Mouse (Mus musculus): Measurements from ENCODE around the gene Krtap1-3.

DNA sequence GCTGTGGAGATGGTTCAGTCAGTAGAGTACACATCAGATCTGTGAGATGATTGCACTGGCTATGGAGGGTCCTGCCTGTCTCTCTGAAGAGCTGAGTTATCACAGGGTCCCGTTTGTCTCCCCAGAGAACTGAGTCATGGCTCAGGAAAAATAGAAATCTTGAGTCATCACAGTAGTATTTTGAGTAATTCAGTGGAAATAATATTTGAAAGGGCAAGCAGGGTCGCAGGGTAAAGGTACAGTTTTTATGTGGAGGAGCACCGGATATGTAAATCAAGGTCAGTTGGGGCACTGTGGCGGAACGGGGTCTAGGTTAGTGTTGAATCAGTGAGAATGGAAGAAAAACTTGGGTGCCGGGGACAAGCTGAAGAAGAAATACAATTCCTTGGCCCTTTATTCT lies 28.6 kb downstream of the Krtap1-3 start:
- TF ChIP-seq HCFC1 (IDR thresholded peaks at IDR 0.05; ENCODE audit: low read depth, low read length) (no peak), MEF2A (IDR thresholded peaks at IDR 0.05; ENCODE audit: extremely low read depth, insufficient replicate concordance, low read depth, low read length, poor library complexity, severe bottlenecking) (no peak), CHD2 (IDR thresholded peaks at IDR 0.05; ENCODE audit: low read length) (no peak), MAX (IDR thresholded peaks at IDR 0.05; ENCODE audit: low read length) (no peak), ZC3H11A (IDR thresholded peaks at IDR 0.05; ENCODE audit: low read depth, low read length) (no peak), ZMIZ1 (IDR thresholded peaks at IDR 0.05; ENCODE audit: low read depth, low read length) (no peak), POLR2AphosphoS2 (IDR thresholded peaks at IDR 0.05; ENCODE audit: low read length) (no peak), UBTF (IDR thresholded peaks at IDR 0.05; ENCODE audit: borderline replicate concordance, insufficient read depth, low read depth, low read length) (no peak), RCOR1 (IDR thresholded peaks at IDR 0.05; ENCODE audit: low read depth, low read length) (no peak), USF2 (IDR thresholded peaks at IDR 0.05; ENCODE audit: borderline replicate concordance in 1 of 2, insufficient read depth in 1 of 2, low read depth in 1 of 2, low read length in 2 of 2) (no peak)
